Mouse (Mus musculus): ENCODE measurements around the gene Ppp1r13l. TPM values are rescaled to one million over a fixed set of nuclear protein-coding genes. Genes with fewer than 3 reads are reported as not detected.

Gene Ppp1r13l
- polyA plus RNA-seq, 1 experiment from 2014 or later, result 12.4 TPM

DNA sequence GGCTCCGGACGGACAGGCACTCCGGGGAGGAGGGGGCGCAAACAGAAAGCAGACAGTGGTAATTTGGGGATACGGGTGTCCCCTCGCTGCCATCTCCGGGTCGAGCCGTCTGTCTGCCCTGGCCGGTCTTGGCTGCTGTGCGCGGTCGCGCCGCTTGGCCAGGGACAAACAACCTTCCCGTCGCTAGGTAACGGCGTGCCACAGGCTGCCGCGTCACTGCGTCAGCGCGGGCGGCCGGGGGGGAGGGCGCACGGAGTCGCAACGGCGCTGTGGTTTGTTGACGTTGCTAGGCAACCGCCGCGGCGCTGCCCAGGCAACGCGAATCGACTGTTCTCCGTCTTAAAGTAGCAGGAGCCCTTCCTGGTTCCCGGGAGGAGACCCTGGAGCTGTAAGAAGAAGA, 39.6 kb upstream of the Ppp1r13l start:
- under 1% methylated on average over 41 of the region's 41 CpGs for WGBS (ENCODE audit: insufficient replicate concordance)
- Histone ChIP-seq H3K27ac (ENCODE audit: low read depth, low read length) (0 out of 2 replicates have a peak overlapping the region, but pooled peaks have one; percentile 35), H3K4me2 (peak overlapping the region; percentile 81), H3K4me1 (ENCODE audit: control insufficient read depth, insufficient read depth, low read length) (peaks cover 12% of the 10 kb centered on the region), H3K4me3 (ENCODE audit: low read depth, low read length) (peak overlapping the region; percentile 43), H3K9me3 (replicated peaks; ENCODE audit: control insufficient read depth, low read length) (no peaks in the 10 kb centered on the region), H3K36me3 (ENCODE audit: control insufficient read depth, insufficient read depth, low read length) (no peaks in the 10 kb centered on the region), H3K9ac (ENCODE audit: low read depth, low read length) (peak overlapping the region; percentile 66), H3K27me3 (ENCODE audit: control insufficient read depth, insufficient read depth, low read length) (no peaks in the 10 kb centered on the region)
- ATAC-seq (replicated peaks; ENCODE audit: insufficient number of reproducible peaks, low FRiP score, low TSS enrichment), result peak; percentile 91

DNA sequence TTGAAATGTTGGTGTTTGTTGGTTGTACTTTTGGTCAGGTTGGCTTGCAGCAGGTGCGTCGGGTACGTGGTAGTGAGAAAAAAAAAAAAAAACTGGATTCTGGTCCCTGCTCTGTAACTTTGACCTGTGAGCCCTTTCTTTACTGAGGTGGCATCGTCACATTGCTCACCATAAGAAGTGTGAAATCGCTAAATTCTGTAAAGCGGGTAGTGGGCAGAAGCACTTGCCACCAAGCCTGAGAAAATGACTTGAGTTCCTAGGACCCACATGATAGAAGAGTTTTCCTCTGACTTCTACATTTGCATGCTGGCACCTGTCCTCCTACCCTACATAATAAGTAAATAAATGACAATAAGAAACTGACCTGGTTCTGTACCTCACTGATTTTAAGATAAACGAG, 38.9 kb upstream of the Ppp1r13l start:
- Histone ChIP-seq H3K27ac (ENCODE audit: low read depth, low read length) (0 out of 2 replicates have a peak overlapping the region, but pooled peaks have one; percentile 35), H3K9ac (ENCODE audit: low read depth, low read length) (peak overlapping the region; percentile 56)

GRCm38 (mm10) chr7:19321464-19321863, 38.1 kb upstream of the Ppp1r13l start:
- no peaks in the 10 kb centered on the region for H3K36me3 ChIP-seq (ENCODE audit: control insufficient read depth, insufficient read depth, low read length)
- no peak overlapping the region for H3K4me3 ChIP-seq (ENCODE audit: low read depth, low read length)
- no peak overlapping the region for H3K9ac ChIP-seq (ENCODE audit: low read depth, low read length)
- WGBS (ENCODE audit: insufficient replicate concordance), result 53% methylated on average over 5 of the region's 5 CpGs
- H3K9me3 ChIP-seq (replicated peaks; ENCODE audit: control insufficient read depth, low read length), result no peaks in the 10 kb centered on the region
- no peaks in the 10 kb centered on the region for H3K27me3 ChIP-seq (ENCODE audit: control insufficient read depth, insufficient read depth, low read length)
- no peak for ATAC-seq (replicated peaks; ENCODE audit: insufficient number of reproducible peaks, low FRiP score, low TSS enrichment)
- no peak overlapping the region for H3K27ac ChIP-seq (ENCODE audit: low read depth, low read length)
- no peak overlapping the region for H3K4me2 ChIP-seq
- peaks cover 20% of the 10 kb centered on the region for H3K4me1 ChIP-seq (ENCODE audit: control insufficient read depth, insufficient read depth, low read length)

More for the DNA sequence above, 38.9 kb upstream of the Ppp1r13l start:
- 40% methylated on average over 7 of the region's 7 CpGs for WGBS (ENCODE audit: insufficient replicate concordance)
- Histone ChIP-seq H3K27me3 (ENCODE audit: control insufficient read depth, insufficient read depth, low read length) (no peaks in the 10 kb centered on the region), H3K9me3 (replicated peaks; ENCODE audit: control insufficient read depth, low read length) (no peaks in the 10 kb centered on the region), H3K36me3 (ENCODE audit: control insufficient read depth, insufficient read depth, low read length) (no peaks in the 10 kb centered on the region), H3K4me2 (peak overlapping the region; percentile 81), H3K4me3 (ENCODE audit: low read depth, low read length) (peak overlapping the region; percentile 43; the same call in 1 of the 2 replicates), H3K4me1 (ENCODE audit: control insufficient read depth, insufficient read depth, low read length) (peaks cover 13% of the 10 kb centered on the region)
- ATAC-seq (replicated peaks; ENCODE audit: insufficient number of reproducible peaks, low FRiP score, low TSS enrichment), result no peak

- H3K9ac ChIP-seq (ENCODE audit: low read depth, low read length), result no peak overlapping the region
- H3K4me2 ChIP-seq, result no peak overlapping the region
- no peaks in the 10 kb centered on the region for H3K27me3 ChIP-seq (ENCODE audit: control insufficient read depth, insufficient read depth, low read length)
- no peak for ATAC-seq (replicated peaks; ENCODE audit: insufficient number of reproducible peaks, low FRiP score, low TSS enrichment)
- 33% methylated on average over 9 of the region's 9 CpGs for WGBS (ENCODE audit: insufficient replicate concordance)
- peaks cover 31% of the 10 kb centered on the region for H3K4me1 ChIP-seq (ENCODE audit: control insufficient read depth, insufficient read depth, low read length)
- H3K36me3 ChIP-seq (ENCODE audit: control insufficient read depth, insufficient read depth, low read length), result no peaks in the 10 kb centered on the region
- H3K27ac ChIP-seq (ENCODE audit: low read depth, low read length), result no peak overlapping the region
- H3K4me3 ChIP-seq (ENCODE audit: low read depth, low read length), result no peak overlapping the region
- no peaks in the 10 kb centered on the region for H3K9me3 ChIP-seq (replicated peaks; ENCODE audit: control insufficient read depth, low read length)
Measured at GRCm38 (mm10) chr7:19322489-19322888, 37.1 kb upstream of the Ppp1r13l start.

GRCm38 (mm10) chr7:19324221-19324620, 35.3 kb upstream of the Ppp1r13l start:
- no peak overlapping the region for H3K4me2 ChIP-seq
- 83% methylated on average over 11 of the region's 11 CpGs for WGBS (ENCODE audit: insufficient replicate concordance)
- H3K4me3 ChIP-seq (ENCODE audit: low read depth, low read length), result no peak overlapping the region
- ATAC-seq (replicated peaks; ENCODE audit: insufficient number of reproducible peaks, low FRiP score, low TSS enrichment), result no peak
- H3K27ac ChIP-seq (ENCODE audit: low read depth, low read length), result no peak overlapping the region
- H3K9ac ChIP-seq (ENCODE audit: low read depth, low read length), result no peak overlapping the region
- no peaks in the 10 kb centered on the region for H3K27me3 ChIP-seq (ENCODE audit: control insufficient read depth, insufficient read depth, low read length)
- no peaks in the 10 kb centered on the region for H3K36me3 ChIP-seq (ENCODE audit: control insufficient read depth, insufficient read depth, low read length)
- 0 out of 2 replicates have a peak, but pooled peaks cover 2% of the 10 kb centered on the region for H3K9me3 ChIP-seq (replicated peaks; ENCODE audit: control insufficient read depth, low read length)
- peaks cover 34% of the 10 kb centered on the region for H3K4me1 ChIP-seq (ENCODE audit: control insufficient read depth, insufficient read depth, low read length)

GRCm38 (mm10) chr7:19325262-19326199, 34.0 kb upstream of the Ppp1r13l start:
- Histone ChIP-seq H3K9ac (ENCODE audit: low read depth, low read length) (peak overlapping the region; percentile 59; the same call in 1 of the 2 replicates), H3K4me2 (peak overlapping the region; percentile 84), H3K4me3 (ENCODE audit: low read depth, low read length) (no peak overlapping the region), H3K36me3 (ENCODE audit: control insufficient read depth, insufficient read depth, low read length) (no peaks in the 10 kb centered on the region), H3K9me3 (replicated peaks; ENCODE audit: control insufficient read depth, low read length) (0 out of 2 replicates have a peak, but pooled peaks cover 2% of the 10 kb centered on the region), H3K4me1 (ENCODE audit: control insufficient read depth, insufficient read depth, low read length) (peaks cover 24% of the 10 kb centered on the region), H3K27ac (ENCODE audit: low read depth, low read length) (peak overlapping the region; percentile 95), H3K27me3 (ENCODE audit: control insufficient read depth, insufficient read depth, low read length) (no peaks in the 10 kb centered on the region)
- 65% methylated on average over 21 of the region's 21 CpGs for WGBS (ENCODE audit: insufficient replicate concordance)
- no peak for ATAC-seq (replicated peaks; ENCODE audit: insufficient number of reproducible peaks, low FRiP score, low TSS enrichment)

DNA sequence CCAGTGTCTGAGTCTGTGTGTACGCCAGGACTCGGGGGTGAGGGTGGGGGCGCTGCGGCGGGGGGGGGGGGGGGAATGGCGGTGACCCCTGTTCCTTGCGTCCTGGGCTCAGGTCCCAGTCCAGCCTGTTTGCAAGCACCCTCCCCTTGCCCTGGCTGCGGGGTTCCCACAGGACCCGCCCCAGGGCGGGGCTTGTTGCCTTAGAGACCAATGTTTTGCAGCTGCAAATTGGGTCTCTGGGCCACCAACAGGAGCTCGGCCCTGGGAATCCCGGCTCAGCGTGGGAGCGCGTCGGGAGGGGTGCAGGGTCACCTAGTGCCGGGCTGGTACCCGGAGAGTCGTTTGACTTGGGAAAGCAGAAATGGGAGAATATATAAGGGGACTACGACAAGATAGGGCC, 33.2 kb upstream of the Ppp1r13l start:
- peak overlapping the region; percentile 95 for H3K27ac ChIP-seq (ENCODE audit: low read depth, low read length)
- H3K4me2 ChIP-seq, result peak overlapping the region; percentile 84
- 0% methylated on average over 19 of the region's 20 CpGs for WGBS (ENCODE audit: insufficient replicate concordance)
- H3K9ac ChIP-seq (ENCODE audit: low read depth, low read length), result peak overlapping the region; percentile 69; the same call in 1 of the 2 replicates
- H3K36me3 ChIP-seq (ENCODE audit: control insufficient read depth, insufficient read depth, low read length), result no peaks in the 10 kb centered on the region
- peak overlapping the region; percentile 43 for H3K4me3 ChIP-seq (ENCODE audit: low read depth, low read length)
- ATAC-seq (replicated peaks; ENCODE audit: insufficient number of reproducible peaks, low FRiP score, low TSS enrichment), result peak; percentile 62
- H3K27me3 ChIP-seq (ENCODE audit: control insufficient read depth, insufficient read depth, low read length), result no peaks in the 10 kb centered on the region
- peaks cover 23% of the 10 kb centered on the region for H3K4me1 ChIP-seq (ENCODE audit: control insufficient read depth, insufficient read depth, low read length)
- H3K9me3 ChIP-seq (replicated peaks; ENCODE audit: control insufficient read depth, low read length), result 0 out of 2 replicates have a peak, but pooled peaks cover 2% of the 10 kb centered on the region

DNA sequence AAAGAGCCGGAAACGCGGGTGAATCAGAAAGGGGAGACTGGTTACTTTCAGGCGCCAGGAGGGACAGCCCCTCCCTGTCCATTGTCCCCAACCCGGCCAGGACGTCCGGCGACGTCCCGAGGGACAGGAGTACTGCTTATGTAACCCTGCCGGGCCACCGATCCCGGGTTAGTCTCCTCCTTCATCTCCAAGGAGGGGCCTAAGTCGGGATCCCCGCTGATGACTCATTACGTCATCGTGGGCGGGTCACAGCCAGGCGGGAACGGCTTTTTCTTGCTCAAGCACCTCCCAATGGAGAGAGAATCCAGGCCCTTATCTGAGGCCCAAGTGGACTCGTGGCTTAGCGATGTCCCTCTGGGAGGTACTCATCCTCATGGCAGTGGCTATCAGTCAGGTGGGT, 32.4 kb upstream of the Ppp1r13l start:
- peaks cover 23% of the 10 kb centered on the region for H3K4me1 ChIP-seq (ENCODE audit: control insufficient read depth, insufficient read depth, low read length)
- 0 out of 2 replicates have a peak, but pooled peaks cover 2% of the 10 kb centered on the region for H3K9me3 ChIP-seq (replicated peaks; ENCODE audit: control insufficient read depth, low read length)
- peak; percentile 81 for ATAC-seq (replicated peaks; ENCODE audit: insufficient number of reproducible peaks, low FRiP score, low TSS enrichment)
- WGBS (ENCODE audit: insufficient replicate concordance), result 0% methylated on average over 22 of the region's 22 CpGs
- H3K36me3 ChIP-seq (ENCODE audit: control insufficient read depth, insufficient read depth, low read length), result no peaks in the 10 kb centered on the region
- peak overlapping the region; percentile 84 for H3K4me2 ChIP-seq
- peak overlapping the region; percentile 69 for H3K9ac ChIP-seq (ENCODE audit: low read depth, low read length)
- H3K27me3 ChIP-seq (ENCODE audit: control insufficient read depth, insufficient read depth, low read length), result no peaks in the 10 kb centered on the region
- H3K27ac ChIP-seq (ENCODE audit: low read depth, low read length), result peak overlapping the region; percentile 95
- peak overlapping the region; percentile 43 for H3K4me3 ChIP-seq (ENCODE audit: low read depth, low read length)

All from heart, embryonic 11.5 days (tissue).